Mouse (Mus musculus) testis, adult 2 months (tissue): ENCODE data around the gene Cd24a. TPM values are rescaled to one million over a fixed set of nuclear protein-coding genes. Genes with fewer than 3 reads are reported as not detected.
A peak's percentile ranks its signal among the peaks of the same experiment; 100 is the strongest.

Experiments
- H3K27ac ChIP-seq: fragments of 200-500 bp; 2 replicates; pipeline ENCODE4 v1.5.1; 2012; ENCODE audit warnings: low read depth, low read length; ENCODE audit not compliant: control insufficient read depth, insufficient read depth
- H3K27me3 ChIP-seq: fragments of 200-500 bp; 2 replicates; pipeline ENCODE4 v1.6.1; 2012; ENCODE audit warnings: mild to moderate bottlenecking, low read length, moderate library complexity; ENCODE audit not compliant: control insufficient read depth, insufficient read depth
- H3K36me3 ChIP-seq: fragments of 200-500 bp; 2 replicates; pipeline ENCODE4 v1.6.1; 2012; ENCODE audit warnings: mild to moderate bottlenecking, low read length; ENCODE audit not compliant: control insufficient read depth, insufficient read depth
- H3K4me1 ChIP-seq: fragments of 200-500 bp; 2 replicates; pipeline ENCODE4 v1.6.1; 2012; ENCODE audit warnings: low read length; ENCODE audit not compliant: control insufficient read depth, insufficient read depth
- H3K4me3 ChIP-seq: fragments of 200-500 bp; 2 replicates; pipeline ENCODE4 v1.5.1; 2012; ENCODE audit warnings: low read depth, mild to moderate bottlenecking, low read length, moderate library complexity, mixed read lengths; ENCODE audit not compliant: control insufficient read depth
- CTCF ChIP-seq: fragments of 200-500 bp; IDR thresholded peaks from 2 replicates; pipeline ENCODE4 v1.5.1; 2012; ENCODE audit warnings: low read depth, mild to moderate bottlenecking, inconsistent platforms, low read length, moderate library complexity; ENCODE audit not compliant: control insufficient read depth, insufficient read depth, insufficient replicate concordance
- POLR2A ChIP-seq: fragments of 200-500 bp; IDR thresholded peaks from 2 replicates; pipeline ENCODE4 v1.6.1; 2012; ENCODE audit warnings: low read depth, mild to moderate bottlenecking, inconsistent platforms, low read length, moderate library complexity; ENCODE audit not compliant: control insufficient read depth
- polyA plus RNA-seq: library from polyadenylated mRNA; depleted of rRNA; stranded (reverse); fragments of >200 nt; gene quantifications from 2 replicates; pipeline ENCODE4 v1.2.3, GENCODE M21; 2012

Cd24a gene
- polyA plus RNA-seq, 1 experiment, result 3.9 TPM

GRCm38 (mm10) chr10:43577299-43577996, 636 bp upstream of the Cd24a start:
- no peak for TF ChIP-seq POLR2A
- TF ChIP-seq CTCF, result no peak

GRCm38 (mm10) chr10:43578366-43578753, 276 bp downstream of the Cd24a start:
- no peaks in the 10 kb centered on the region for H3K27me3 ChIP-seq
- TF ChIP-seq CTCF (no peak), POLR2A (no peak)
- peaks cover 17% of the 10 kb centered on the region for H3K4me1 ChIP-seq
- no peak overlapping the region for H3K27ac ChIP-seq
- no peaks in the 10 kb centered on the region for H3K36me3 ChIP-seq
- peak overlapping the region; percentile 40 for H3K4me3 ChIP-seq

More at GRCm38 (mm10) chr10:43577299-43577996, 636 bp upstream of the Cd24a start:
- no peaks in the 10 kb centered on the region for H3K36me3 ChIP-seq
- peaks cover 17% of the 10 kb centered on the region for H3K4me1 ChIP-seq
- no peak overlapping the region for H3K4me3 ChIP-seq
- no peaks in the 10 kb centered on the region for H3K27me3 ChIP-seq
- no peak overlapping the region for H3K27ac ChIP-seq

- Histone ChIP-seq H3K36me3 (no peaks in the 10 kb centered on the region), H3K27me3 (no peaks in the 10 kb centered on the region), H3K27ac (no peak overlapping the region), H3K4me3 (peak overlapping the region; percentile 80), H3K4me1 (peaks cover 17% of the 10 kb centered on the region)
- no peak for TF ChIP-seq CTCF
- TF ChIP-seq POLR2A, result 0 out of 2 replicates have a peak, but pooled peaks have one; percentile 17
These were observed 783 bp downstream of the Cd24a start for GRCm38 (mm10) chr10:43578754-43579380.

- Histone ChIP-seq H3K4me1 (peaks cover 17% of the 10 kb centered on the region), H3K27me3 (no peaks in the 10 kb centered on the region), H3K4me3 (peak overlapping the region; percentile 80), H3K36me3 (no peaks in the 10 kb centered on the region), H3K27ac (no peak overlapping the region)
- TF ChIP-seq POLR2A, result no peak
- no peak for TF ChIP-seq CTCF
These were observed 1.5 kb downstream of the Cd24a start for GRCm38 (mm10) chr10:43579381-43580261.

GRCm38 (mm10) chr10:43580649-43581078, 2.6 kb downstream of the Cd24a start:
- H3K36me3 ChIP-seq, result no peaks in the 10 kb centered on the region
- no peak for TF ChIP-seq POLR2A
- no peak for TF ChIP-seq CTCF
- peak overlapping the region; percentile 25 for H3K4me3 ChIP-seq
- H3K27ac ChIP-seq, result no peak overlapping the region
- peaks cover 17% of the 10 kb centered on the region for H3K4me1 ChIP-seq
- H3K27me3 ChIP-seq, result no peaks in the 10 kb centered on the region

- peaks cover 17% of the 10 kb centered on the region for H3K4me1 ChIP-seq
- no peak for TF ChIP-seq POLR2A
- TF ChIP-seq CTCF, result no peak
- H3K4me3 ChIP-seq, result no peak overlapping the region
- no peaks in the 10 kb centered on the region for H3K36me3 ChIP-seq
- H3K27ac ChIP-seq, result no peak overlapping the region
- H3K27me3 ChIP-seq, result no peaks in the 10 kb centered on the region
These were observed 3.2 kb downstream of the Cd24a start for GRCm38 (mm10) chr10:43581260-43581659.

GRCm38 (mm10) chr10:43584538-43584937, 6.5 kb downstream of the Cd24a start:
- H3K4me1 ChIP-seq, result peaks cover 9% of the 10 kb centered on the region

More at GRCm38 (mm10) chr10:43584538-43584937, 6.5 kb downstream of the Cd24a start:
- H3K27ac ChIP-seq, result no peak overlapping the region
- no peaks in the 10 kb centered on the region for H3K27me3 ChIP-seq
- H3K36me3 ChIP-seq, result no peaks in the 10 kb centered on the region
- no peak for TF ChIP-seq POLR2A
- no peak for TF ChIP-seq CTCF
- no peak overlapping the region for H3K4me3 ChIP-seq
